Mouse (Mus musculus): ENCODE measurements around the gene Mtor.

The Mtor gene

GRCm38 (mm10) chr4:148441931-148442330, 6.5 kb upstream of the Mtor start:
- no peak for DNase-seq (ENCODE audit: low read depth, low spot score)

- no peak for DNase-seq (ENCODE audit: low read depth, low spot score)
Measured at GRCm38 (mm10) chr4:148442598-148442997, 5.8 kb upstream of the Mtor start.

- peak; percentile 70 for DNase-seq (ENCODE audit: low read depth, low spot score)
Measured at GRCm38 (mm10) chr4:148444250-148444967, 4.0 kb upstream of the Mtor start, which contains the start of gene Ubiad1. TSS of gene Ubiad1 (minus strand) at chr4:148444771.

- DNase-seq (ENCODE audit: low read depth, low spot score), result no peak
Measured at GRCm38 (mm10) chr4:148448853-148449245, 438 bp downstream of the Mtor start.

- no peak for DNase-seq (ENCODE audit: low read depth, low spot score)
Measured at GRCm38 (mm10) chr4:148453707-148454106, 5.3 kb downstream of the Mtor start.

- no peak for DNase-seq (ENCODE audit: low read depth, low spot score)
Measured at GRCm38 (mm10) chr4:148455477-148456025, 7.1 kb downstream of the Mtor start.

GRCm38 (mm10) chr4:148460656-148461284, 12.4 kb downstream of the Mtor start:
- no peak for DNase-seq (ENCODE audit: low read depth, low spot score)

GRCm38 (mm10) chr4:148461772-148462171, 13.4 kb downstream of the Mtor start:
- DNase-seq (ENCODE audit: low read depth, low spot score), result no peak

- DNase-seq (ENCODE audit: low read depth, low spot score), result no peak
Measured at GRCm38 (mm10) chr4:148462717-148463116, 14.3 kb downstream of the Mtor start.

- DNase-seq (ENCODE audit: low read depth, low spot score), result no peak
Measured at GRCm38 (mm10) chr4:148463208-148463960, 15.0 kb downstream of the Mtor start.

GRCm38 (mm10) chr4:148464301-148464700, 15.9 kb downstream of the Mtor start:
- no peak for DNase-seq (ENCODE audit: low read depth, low spot score)

- no peak for DNase-seq (ENCODE audit: low read depth, low spot score)
Measured at GRCm38 (mm10) chr4:148464869-148465268, 16.5 kb downstream of the Mtor start.

GRCm38 (mm10) chr4:148466511-148467079, 18.2 kb downstream of the Mtor start:
- DNase-seq (ENCODE audit: low read depth, low spot score), result no peak

GRCm38 (mm10) chr4:148468396-148468795, 20.0 kb downstream of the Mtor start:
- DNase-seq (ENCODE audit: low read depth, low spot score), result no peak

- DNase-seq (ENCODE audit: low read depth, low spot score), result no peak
Measured at GRCm38 (mm10) chr4:148469487-148470252, 21.3 kb downstream of the Mtor start.

- DNase-seq (ENCODE audit: low read depth, low spot score), result no peak
Measured at GRCm38 (mm10) chr4:148471363-148471806, 23.0 kb downstream of the Mtor start.

GRCm38 (mm10) chr4:148472436-148473174, 24.2 kb downstream of the Mtor start:
- DNase-seq (ENCODE audit: low read depth, low spot score), result no peak

GRCm38 (mm10) chr4:148473496-148473895, 25.1 kb downstream of the Mtor start:
- no peak for DNase-seq (ENCODE audit: low read depth, low spot score)

- DNase-seq (ENCODE audit: low read depth, low spot score), result no peak
Measured at GRCm38 (mm10) chr4:148480245-148480644, 31.8 kb downstream of the Mtor start.

GRCm38 (mm10) chr4:148481557-148482168, 33.3 kb downstream of the Mtor start:
- DNase-seq (ENCODE audit: low read depth, low spot score), result no peak
